Mouse (Mus musculus) left cerebral cortex, adult 11 months (tissue): ENCODE data around the gene Slc25a38.

Experiments
- DNase-seq: peaks from one replicate; pipeline ENCODE4 v3.0.0; 2022; ENCODE audit warnings: low spot score

The Slc25a38 gene

GRCm38 (mm10) chr9:120149222-120149828 lies 39.2 kb downstream of the Slc25a38 start, which contains the start of gene Mobp:
Gene Mobp, plus strand, starts transcription at chr9:120149707.
- DNase-seq: peak; percentile 45

GRCm38 (mm10) chr9:120151152-120151551 lies 41.0 kb downstream of the Slc25a38 start:
- no peak for DNase-seq

- DNase-seq: no peak
Observed at GRCm38 (mm10) chr9:120151906-120152399, 41.8 kb downstream of the Slc25a38 start.

GRCm38 (mm10) chr9:120158047-120158446 lies 47.9 kb downstream of the Slc25a38 start:
- no peak for DNase-seq

- no peak for DNase-seq
Observed at GRCm38 (mm10) chr9:120163862-120164261, 53.7 kb downstream of the Slc25a38 start.

GRCm38 (mm10) chr9:120167826-120168225 lies 57.7 kb downstream of the Slc25a38 start:
- DNase-seq: no peak

GRCm38 (mm10) chr9:120171295-120171694 lies 61.1 kb downstream of the Slc25a38 start:
- no peak for DNase-seq
